Mouse (Mus musculus) brain, adult 10 weeks (tissue): Measurements from ENCODE around the gene Higd1c. TPM values are rescaled to one million over a fixed set of nuclear protein-coding genes. Genes with fewer than 3 reads are reported as not detected.

Experiments used
- polyA plus RNA-seq: library from polyadenylated mRNA; stranded (reverse); fragments of 350-450 nt; fragmentation: Illumina TruSeq; extraction: RNeasy Lipid Tissue Mini Kit (QIAGEN cat#74804); gene quantifications from one replicate; pipeline ENCODE4 v1.2.3, GENCODE M21; 2015; ENCODE audit warnings: low read depth, low replicate concordance

Gene Higd1c
- not detected for polyA plus RNA-seq

GRCm38 (mm10) chr15:100364242-100364641 is at the start of gene Higd1c:
TSS of gene Higd1c (plus strand) at chr15:100364542.

GRCm38 (mm10) chr15:100334629-100335028 is 29.7 kb upstream of the Higd1c start, which contains the start of gene Mettl7a3:
TSS of gene Mettl7a3 (plus strand) at chr15:100334929.

GRCm38 (mm10) chr15:100352711-100353250 is 11.6 kb upstream of the Higd1c start, which contains the start of the genes Methig1 and Mettl7a2:
TSS of gene Methig1 (plus strand) at chr15:100353149.
TSS of gene Mettl7a2 (plus strand) at chr15:100353200.

GRCm38 (mm10) chr15:100421758-100422197 is 57.4 kb downstream of the Higd1c start, which contains the start of gene Gm5475:
TSS of gene Gm5475 (plus strand) at chr15:100422147.

GRCm38 (mm10) chr15:100424396-100425122 is 60.2 kb downstream of the Higd1c start, which contains the start of gene Slc11a2:
TSS of gene Slc11a2 (minus strand) at chr15:100425072.

Other genes starting within 250 kb of the Higd1c start
- 14.3 TPM for gene Atf1, start 136.7 kb upstream of the Higd1c start, polyA plus RNA-seq
- not detected for gene Tmprss12, start 83.7 kb upstream of the Higd1c start, polyA plus RNA-seq
- 55.3 TPM for gene Mettl7a1, start 60.4 kb upstream of the Higd1c start, polyA plus RNA-seq
- gene Mettl7a3, start 29.6 kb upstream of the Higd1c start, polyA plus RNA-seq, result 0.46 TPM
- not detected for gene Methig1, start 11.4 kb upstream of the Higd1c start, polyA plus RNA-seq
- gene Mettl7a2, start 11.3 kb upstream of the Higd1c start, polyA plus RNA-seq, result not detected
- not detected for gene Gm5475, start 57.6 kb downstream of the Higd1c start, polyA plus RNA-seq
- gene Slc11a2, start 60.5 kb downstream of the Higd1c start, polyA plus RNA-seq, result 33.9 TPM
- 55.5 TPM for gene Letmd1, start 104.5 kb downstream of the Higd1c start, polyA plus RNA-seq
- 13.2 TPM for gene Csrnp2, start 130.9 kb downstream of the Higd1c start, polyA plus RNA-seq
- 16.7 TPM for gene Tfcp2, start 187.5 kb downstream of the Higd1c start, polyA plus RNA-seq
- 102 TPM for gene Pou6f1, start 235.4 kb downstream of the Higd1c start, polyA plus RNA-seq